In genomic region chr16:84832736-84833135, GRCm38 (mm10) we compare ENCODE assay signal across 13 mouse cellular contexts. TPM values are rescaled to one million over a fixed set of nuclear protein-coding genes. Genes with fewer than 3 reads are reported as not detected.
DNase-seq lines count a peak whose midpoint lies in the region; ATAC-seq and TF ChIP-seq lines count a peak whose summit lies in the region.
"Had no signal": no experiment of that assay in that cellular context is flagged by ENCODE, and none has a peak within 500 bp of the region (broad histone marks: within the 10 kb centered on the region; RNA-seq: fewer than 3 reads in every experiment).

No protein-coding gene starts in this region.

- H3K36me3 ChIP-seq in heart, postnatal 0 days (replicated peaks; ENCODE audit: control insufficient read depth, insufficient read depth, low read length) = peaks cover 46% of the 10 kb centered on the region
- H3K36me3 ChIP-seq in heart, embryonic 12.5 days = peaks cover 45% of the 10 kb centered on the region
- peaks cover 69% of the 10 kb centered on the region for H3K36me3 ChIP-seq in E14TG2a.4 (ENCODE audit: insufficient read depth, low read length)

- no peak for TF ChIP-seq EP300 in heart, postnatal 0 days (IDR thresholded peaks at IDR 0.05; ENCODE audit: low read depth)

- no peak overlapping the region for H3K9ac ChIP-seq in heart, postnatal 0 days (replicated peaks; ENCODE audit: low read depth, low read length)
- no peak overlapping the region for H3K9ac ChIP-seq in heart, embryonic 12.5 days
- H3K9ac ChIP-seq: embryonic facial prominence, embryonic 12.5 days; limb, embryonic 12.5 days had no signal

- TF ChIP-seq CTCF in heart, postnatal 0 days (IDR thresholded peaks at IDR 0.05; ENCODE audit: low read depth) = no peak
- no peak for TF ChIP-seq CTCF in E14TG2a.4 (conservative IDR thresholded peaks at IDR 0.05; ENCODE audit: low read length)

- H3K4me1 ChIP-seq in heart, postnatal 0 days (ENCODE audit: control insufficient read depth, insufficient read depth) = peaks cover 29% of the 10 kb centered on the region
- H3K4me1 ChIP-seq in heart, embryonic 12.5 days (replicated peaks) = peaks cover 16% of the 10 kb centered on the region
- peaks cover 46% of the 10 kb centered on the region for H3K4me1 ChIP-seq in E14TG2a.4 (replicated peaks; ENCODE audit: low read depth, low read length)

- H3K27me3 ChIP-seq in heart, postnatal 0 days (ENCODE audit: control insufficient read depth, insufficient read depth, low read length) = no peaks in the 10 kb centered on the region
- H3K27me3 ChIP-seq in heart, embryonic 12.5 days (replicated peaks) = no peaks in the 10 kb centered on the region
- H3K27me3 ChIP-seq in E14TG2a.4 (ENCODE audit: insufficient read depth, low read length) = no peaks in the 10 kb centered on the region
- H3K27me3 ChIP-seq: embryonic facial prominence, embryonic 12.5 days; limb, embryonic 12.5 days had no signal

- H3K9me3 ChIP-seq in heart, postnatal 0 days (replicated peaks; ENCODE audit: control insufficient read depth, low read length) = no peaks in the 10 kb centered on the region
- no peaks in the 10 kb centered on the region for H3K9me3 ChIP-seq in heart, embryonic 12.5 days (replicated peaks)
- no peaks in the 10 kb centered on the region for H3K9me3 ChIP-seq in E14TG2a.4 (ENCODE audit: low read length)
- H3K9me3 ChIP-seq: embryonic facial prominence, embryonic 12.5 days; limb, embryonic 12.5 days had no signal

- DNase-seq in adrenal gland, adult 2 months = peak; percentile 24
- DNase-seq in adrenal gland, adult 18-20 months (ENCODE audit: low spot score in 2 of 2) = no peak
- no peak for DNase-seq in heart, postnatal 0 days (ENCODE audit: low spot score)
- DNase-seq in cerebellum, postnatal 10 days = peak; percentile 91 to 93
- no peak for DNase-seq in c-Kit-positive CD71-positive TER-119-positive erythroid progenitor cells, embryonic 14.5 days (ENCODE audit: low spot score)
- DNase-seq in frontal cortex, postnatal 10 days (ENCODE audit: low spot score in 2 of 2) = no peak
- DNase-seq: retina, postnatal 1 day had no signal

- peak overlapping the region; percentile 77; the same call in 1 of the 2 replicates for H3K4me3 ChIP-seq in heart, postnatal 0 days (ENCODE audit: low read depth, low read length)
- no peak overlapping the region for H3K4me3 ChIP-seq in heart, embryonic 12.5 days
- peak overlapping the region; percentile 98; the same call in 1 of the 2 replicates for H3K4me3 ChIP-seq in E14TG2a.4 (replicated peaks; ENCODE audit: low read length)
- H3K4me3 ChIP-seq: embryonic facial prominence, embryonic 12.5 days; limb, embryonic 12.5 days had no signal

- H3K4me2 ChIP-seq in heart, postnatal 0 days (ENCODE audit: low read depth, low read length) = peak overlapping the region; percentile 71
- no peak overlapping the region for H3K4me2 ChIP-seq in heart, embryonic 12.5 days
- H3K4me2 ChIP-seq: embryonic facial prominence, embryonic 12.5 days; limb, embryonic 12.5 days had no signal

- 83% methylated on average over 5 of the region's 5 CpGs for WGBS in heart, postnatal 0 days
- 95% methylated on average over 5 of the region's 5 CpGs for WGBS in heart, embryonic 12.5 days

- no peak for ATAC-seq in heart, postnatal 0 days (ENCODE audit: insufficient read depth, low read depth)
- no peak for ATAC-seq in heart, embryonic 12.5 days (ENCODE audit: insufficient number of reproducible peaks, low FRiP score)

- no peak overlapping the region for H3K27ac ChIP-seq in heart, postnatal 0 days (ENCODE audit: low read depth)
- H3K27ac ChIP-seq in heart, embryonic 12.5 days (ENCODE audit: poor library complexity, severe bottlenecking) = no peak overlapping the region
- H3K27ac ChIP-seq: embryonic facial prominence, embryonic 12.5 days; kidney, postnatal 0 days; limb, embryonic 12.5 days; macrophage had no signal

RNA-seq across cellular contexts. Expression of gene Gabpa, which starts 2.0 kb away (rescaled TPM):
- 10 to 100 TPM; 44.1 to 46.1 TPM for total RNA-seq in adrenal gland, adult 2 months (2021)
- polyA plus RNA-seq in adrenal gland, adult 2 months (2012; rRNA removed) = 2.6 and 2.7 TPM in 2 replicates
- total RNA-seq in adrenal gland, adult 18-20 months (2021) = 10 to 100 TPM; 32.9 to 34.3 TPM
- total RNA-seq in heart, postnatal 0 days (2014; rRNA removed; ENCODE audit: low replicate concordance) = 19.7 and 34.9 TPM in 2 replicates
- 20.3 and 21.1 TPM in 2 replicates for polyA plus RNA-seq in heart, postnatal 0 days (2015; fragmentation: Nextera tagmentation; extraction: Ambion mirVana)
- polyA plus RNA-seq in heart, embryonic 12.5 days (2016; fragmentation: Nextera tagmentation; extraction: Ambion mirVana) = 44.4 and 47.2 TPM in 2 replicates

RNA-seq across cellular contexts. Expression of gene Atp5j, which starts 2.7 kb away (rescaled TPM):
- total RNA-seq in adrenal gland, adult 2 months (2021) = 100 to 1,000 TPM; 451 to 484 TPM
- 192 and 291 TPM in 2 replicates for polyA plus RNA-seq in adrenal gland, adult 2 months (2012; rRNA removed)
- total RNA-seq in adrenal gland, adult 18-20 months (2021) = 100 to 1,000 TPM; 410 to 505 TPM
- 301 and 405 TPM in 2 replicates for total RNA-seq in heart, postnatal 0 days (2014; rRNA removed; ENCODE audit: low replicate concordance)
- polyA plus RNA-seq in heart, postnatal 0 days (2015; fragmentation: Nextera tagmentation; extraction: Ambion mirVana) = 3,491 and 3,728 TPM in 2 replicates
- polyA plus RNA-seq in heart, embryonic 12.5 days (2016; fragmentation: Nextera tagmentation; extraction: Ambion mirVana) = 1,342 and 1,366 TPM in 2 replicates

RNA-seq across cellular contexts. Expression of gene Jam2, which starts 58.8 kb away (rescaled TPM):
- 10 to 100 TPM; 11.5 to 15.0 TPM for total RNA-seq in adrenal gland, adult 2 months (2021)
- 4.5 and 4.8 TPM in 2 replicates for polyA plus RNA-seq in adrenal gland, adult 2 months (2012; rRNA removed)
- 10 to 100 TPM; 10.6 to 13.9 TPM for total RNA-seq in adrenal gland, adult 18-20 months (2021)
- 20.0 and 28.0 TPM in 2 replicates for total RNA-seq in heart, postnatal 0 days (2014; rRNA removed; ENCODE audit: low replicate concordance)
- 17.4 and 20.1 TPM in 2 replicates for polyA plus RNA-seq in heart, postnatal 0 days (2015; fragmentation: Nextera tagmentation; extraction: Ambion mirVana)
- polyA plus RNA-seq in heart, embryonic 12.5 days (2016; fragmentation: Nextera tagmentation; extraction: Ambion mirVana) = 8.3 and 8.6 TPM in 2 replicates
- polyA plus RNA-seq: macrophage had no signal

Comparison
In these comparisons a context has a peak if more than half of its experiments do, and no peak if none do; other contexts are left out.
1. DNase-seq: peak in adrenal gland, adult 2 months (single experiment) and cerebellum, postnatal 10 days (2 of 2); none in adrenal gland, adult 18-20 months (0 of 2), heart, postnatal 0 days (single experiment), c-Kit-positive CD71-positive TER-119-positive erythroid progenitor cells, embryonic 14.5 days (single experiment) and frontal cortex, postnatal 10 days (0 of 2).